Mouse (Mus musculus): ENCODE measurements around the gene Ptpn11.

The Ptpn11 gene

GRCm38 (mm10) chr5:121131801-121132200 is 59.4 kb downstream of the Ptpn11 start:
- no peak for DNase-seq (ENCODE audit: extremely low spot score, low read depth, low spot score)

DNA sequence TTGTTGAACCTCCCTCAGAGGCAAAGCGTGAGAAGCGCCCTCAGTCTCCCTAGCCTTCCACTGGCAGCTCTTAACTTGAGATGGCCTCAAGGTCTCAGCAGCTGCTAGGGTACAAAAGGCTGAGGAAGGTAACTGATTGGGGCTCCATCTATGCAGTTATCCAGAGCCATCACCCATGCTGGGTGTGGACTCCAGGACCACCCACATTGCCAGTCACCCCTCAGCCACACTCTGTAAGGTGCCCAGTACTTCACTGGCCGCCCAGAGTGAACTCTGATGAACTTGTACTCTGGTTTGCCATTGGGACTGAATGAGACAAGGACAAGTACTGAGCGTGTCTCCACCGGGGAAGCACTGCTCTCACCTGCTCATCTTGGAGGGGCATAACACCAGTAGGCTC is 61.9 kb downstream of the Ptpn11 start:
- no peak for DNase-seq (ENCODE audit: extremely low spot score, low read depth, low spot score)

- DNase-seq (ENCODE audit: extremely low spot score, low read depth, low spot score) = no peak
These were observed 65.1 kb downstream of the Ptpn11 start for GRCm38 (mm10) chr5:121126051-121126450.

- DNase-seq (ENCODE audit: extremely low spot score, low read depth, low spot score) = no peak
These were observed 65.6 kb downstream of the Ptpn11 start for GRCm38 (mm10) chr5:121125563-121125962.

DNA sequence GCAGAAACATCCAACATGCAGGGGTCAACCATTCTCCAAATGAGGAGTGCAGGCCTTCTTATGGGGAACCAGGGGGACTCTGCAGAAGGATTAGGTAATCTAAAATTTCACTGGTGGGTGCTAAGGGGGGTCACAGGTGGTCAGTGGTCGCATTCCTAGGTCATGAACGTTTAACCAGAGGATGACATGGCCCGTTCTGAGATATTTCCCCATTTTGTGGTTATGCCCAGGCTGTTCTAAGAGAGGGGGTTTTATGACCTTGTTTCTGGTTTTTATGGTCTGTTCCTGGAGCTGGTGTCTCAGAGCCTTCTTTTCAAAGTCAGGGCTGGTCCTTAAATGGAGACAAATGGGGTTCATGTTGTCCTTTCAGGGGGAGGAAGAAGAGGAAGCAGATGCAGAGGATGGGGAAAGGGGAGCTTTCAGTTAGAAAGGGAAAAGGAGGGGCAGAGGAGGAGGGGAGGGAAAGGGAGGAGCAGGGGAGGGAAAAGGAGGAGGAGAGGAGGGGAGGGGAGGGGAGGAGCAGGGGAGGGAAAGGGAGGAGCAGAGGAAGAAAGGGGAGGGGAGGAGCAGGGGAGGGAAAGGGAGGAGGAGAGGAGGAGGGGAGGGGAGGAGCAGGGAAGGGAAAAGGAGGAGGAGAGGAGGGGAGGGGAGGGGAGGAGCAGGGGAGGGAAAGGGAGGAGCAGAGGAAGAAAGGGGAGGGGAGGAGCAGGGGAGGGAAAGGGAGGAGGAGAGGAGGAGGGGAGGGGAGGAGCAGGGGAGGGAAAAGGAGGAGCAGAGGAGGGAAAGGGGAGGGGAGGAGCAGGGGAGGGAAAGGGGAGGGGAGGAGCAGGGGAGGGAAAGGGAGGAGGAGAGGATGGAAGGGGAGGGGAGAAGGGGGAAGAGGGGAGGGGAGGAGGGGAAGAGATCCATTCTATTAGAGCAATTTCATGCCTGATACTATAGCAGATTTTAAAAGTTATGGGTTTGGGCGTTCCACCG is 66.7 kb downstream of the Ptpn11 start:
- DNase-seq (ENCODE audit: extremely low spot score, low read depth, low spot score) = no peak

GRCm38 (mm10) chr5:121123399-121123798 is 67.8 kb downstream of the Ptpn11 start:
- no peak for DNase-seq (ENCODE audit: extremely low spot score, low read depth, low spot score)

DNA sequence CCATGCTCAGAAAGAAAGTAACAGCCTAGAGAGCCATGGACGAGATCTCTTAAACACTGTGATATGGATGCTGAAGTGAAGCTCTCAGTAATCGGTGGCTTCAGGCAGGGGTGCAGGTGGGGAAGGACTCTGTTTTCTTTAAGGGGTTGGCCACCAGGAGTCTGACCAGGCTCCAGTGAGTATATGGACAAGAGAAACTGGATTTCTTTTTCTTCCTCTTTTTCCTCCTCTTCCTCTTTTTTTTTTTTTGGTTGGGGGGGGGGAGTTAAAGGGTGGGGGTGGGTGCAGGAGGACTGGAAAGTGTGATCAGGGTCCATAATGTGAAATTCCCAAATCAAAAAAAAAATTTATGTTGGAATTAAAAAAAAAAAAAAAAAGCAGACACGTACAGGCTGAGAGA is 68.6 kb downstream of the Ptpn11 start:
- DNase-seq (ENCODE audit: extremely low spot score, low read depth, low spot score) = no peak

DNA sequence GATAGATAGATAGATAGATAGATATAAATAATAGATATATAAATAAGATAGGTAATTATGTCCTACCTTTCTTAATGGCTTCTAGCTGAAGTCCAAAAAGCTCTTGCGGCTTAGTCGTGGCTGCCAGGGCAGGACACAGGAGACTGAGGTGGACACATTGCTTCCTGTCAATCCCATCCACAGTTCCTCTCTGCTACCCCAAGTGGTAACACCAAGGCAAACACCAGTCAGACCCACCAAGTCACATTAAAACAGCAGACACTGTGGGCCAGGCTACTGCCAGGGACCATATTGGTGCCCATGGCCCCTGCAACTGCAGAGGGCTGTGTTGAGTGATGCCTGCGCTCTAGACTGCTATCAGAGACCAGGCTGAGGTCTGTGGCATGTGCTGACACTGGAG is 69.2 kb downstream of the Ptpn11 start:
- no peak for DNase-seq (ENCODE audit: extremely low spot score, low read depth, low spot score)

DNA sequence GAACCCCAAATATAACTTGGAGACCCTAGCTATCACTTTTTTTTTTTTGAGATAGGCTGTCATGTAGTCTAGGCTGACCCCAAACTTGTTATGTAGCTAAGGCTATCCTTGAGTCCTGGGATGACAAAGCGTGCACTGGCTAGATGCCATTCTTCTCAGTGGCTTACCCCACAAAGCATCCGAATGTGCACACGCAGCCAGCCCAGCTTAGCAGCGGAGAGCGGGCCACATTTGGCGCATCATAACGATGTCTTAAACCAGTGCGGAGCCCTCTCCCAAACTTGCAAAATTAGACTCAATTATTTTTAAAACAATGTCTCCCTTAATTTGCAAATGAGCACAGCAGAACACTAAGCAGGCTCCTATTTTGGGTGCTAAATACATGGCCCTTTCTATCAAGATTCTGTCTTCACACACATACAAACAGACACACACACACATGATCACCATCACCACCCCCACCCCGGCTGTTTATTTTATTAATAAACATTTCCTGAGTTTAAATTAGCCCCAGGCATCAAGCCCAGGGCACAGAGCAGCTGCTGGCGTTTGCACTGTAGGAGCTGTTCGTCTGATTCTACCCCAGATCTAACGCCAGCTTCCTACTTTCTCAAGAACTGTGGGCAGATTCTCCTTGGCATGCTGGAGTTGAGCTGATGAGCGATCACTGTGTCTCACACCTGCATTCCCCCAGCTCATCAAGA is 71.7 kb downstream of the Ptpn11 start:
- DNase-seq (ENCODE audit: extremely low spot score, low read depth, low spot score) = no peak

- DNase-seq (ENCODE audit: extremely low spot score, low read depth, low spot score) = no peak
These were observed 72.9 kb downstream of the Ptpn11 start for GRCm38 (mm10) chr5:121118345-121118744.

- DNase-seq (ENCODE audit: extremely low spot score, low read depth, low spot score) = no peak
These were observed 74.3 kb downstream of the Ptpn11 start for GRCm38 (mm10) chr5:121116941-121117340.

GRCm38 (mm10) chr5:121115391-121116157 is 75.6 kb downstream of the Ptpn11 start:
- DNase-seq (ENCODE audit: extremely low spot score, low read depth, low spot score) = no peak

DNA sequence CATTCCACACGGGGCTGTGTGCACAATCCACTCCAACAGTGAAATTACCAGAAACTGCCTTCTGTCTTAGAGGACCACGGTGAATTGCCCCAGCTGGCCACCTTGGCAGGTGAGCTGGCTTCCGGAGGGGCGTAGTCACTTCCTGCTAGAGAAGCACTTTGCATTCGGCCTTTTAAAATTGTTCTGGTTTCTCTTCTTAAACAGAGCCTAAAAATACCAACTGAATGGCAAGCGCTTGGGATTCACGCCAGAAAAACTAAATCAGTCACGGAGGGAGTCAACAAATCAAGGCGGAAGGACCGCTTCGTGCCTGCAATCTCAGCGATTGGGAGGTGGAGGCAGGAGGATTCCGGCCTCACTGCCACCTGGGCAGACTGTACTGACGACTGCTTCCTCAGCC is 77.0 kb downstream of the Ptpn11 start:
- DNase-seq (ENCODE audit: extremely low spot score, low read depth, low spot score) = no peak

DNA sequence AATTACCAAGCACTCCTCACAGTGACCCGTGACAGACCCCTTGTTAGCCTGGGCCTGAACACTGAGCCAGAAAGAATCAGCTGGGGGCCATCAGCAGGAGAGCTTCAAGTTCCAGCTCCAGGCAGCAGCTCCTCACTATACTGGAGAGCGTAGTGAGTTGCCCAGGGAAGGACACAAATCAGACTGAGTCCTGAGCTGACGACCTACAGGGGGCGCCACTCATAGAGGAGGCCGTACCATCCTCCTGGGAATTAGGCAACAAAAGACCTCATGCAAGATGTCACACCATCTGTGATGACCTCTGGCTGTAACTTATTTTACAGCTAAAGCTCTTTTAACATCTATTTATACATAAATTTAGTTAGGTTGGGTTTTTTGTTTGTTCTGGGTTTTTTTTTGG is 78.8 kb downstream of the Ptpn11 start:
- DNase-seq (ENCODE audit: extremely low spot score, low read depth, low spot score) = no peak

DNA sequence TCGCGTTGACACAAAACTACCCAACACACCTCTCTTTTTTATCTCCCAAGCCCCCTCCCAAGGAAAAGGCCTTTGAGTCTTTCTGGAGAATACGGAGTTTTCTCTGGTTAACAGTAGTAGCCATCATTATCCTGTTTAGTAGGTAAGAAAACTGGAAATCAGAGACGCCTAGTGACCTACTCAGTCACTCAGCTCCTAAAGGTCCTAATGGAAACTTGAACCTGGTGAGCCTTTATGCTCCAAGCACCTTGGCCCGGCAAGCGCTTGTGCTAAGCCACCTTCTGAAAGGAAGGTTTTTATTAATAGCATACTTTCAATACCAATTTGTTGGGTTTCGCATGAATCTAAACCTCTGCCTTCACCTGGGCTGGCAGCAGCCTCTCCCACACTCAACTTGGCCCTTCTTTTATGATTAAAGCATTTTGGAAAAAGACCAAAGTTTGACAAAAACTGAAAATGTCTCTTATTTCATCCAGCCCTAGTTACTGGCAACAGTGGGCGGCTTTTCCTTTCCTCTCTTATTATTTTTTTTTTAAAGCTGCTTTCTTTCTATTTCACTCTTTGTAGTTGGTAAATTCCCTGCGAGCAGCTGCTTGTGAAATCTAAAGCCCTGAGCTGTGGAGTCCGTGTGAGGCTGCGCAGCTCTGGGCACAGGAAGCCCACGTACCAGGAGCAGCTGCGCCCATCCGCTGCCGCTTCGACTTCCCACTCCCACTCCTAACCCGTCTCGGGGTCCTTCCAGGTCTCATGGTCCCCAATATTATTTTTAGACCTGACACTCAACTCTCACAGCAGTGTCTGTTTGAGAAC is 79.9 kb downstream of the Ptpn11 start:
- no peak for DNase-seq (ENCODE audit: extremely low spot score, low read depth, low spot score)

DNA sequence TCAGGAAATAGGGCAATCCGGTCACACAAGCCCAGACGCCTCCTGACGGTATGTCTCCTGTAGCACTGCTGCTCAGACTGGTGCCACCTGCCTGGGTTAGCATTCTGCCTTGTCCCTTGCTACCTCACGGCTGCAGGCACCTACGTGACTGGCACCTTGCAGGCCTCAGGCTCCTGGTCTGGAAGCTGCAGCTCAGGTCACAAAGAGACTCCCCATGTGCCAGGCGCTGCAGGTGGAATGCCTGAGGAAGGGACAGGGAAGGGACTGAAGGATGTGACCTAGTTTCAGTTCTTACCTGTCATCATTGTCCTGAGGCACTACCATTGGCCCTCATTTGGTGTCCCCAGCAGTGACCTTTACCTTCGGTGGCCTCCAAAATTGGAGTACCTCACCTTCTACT is 82.0 kb downstream of the Ptpn11 start:
- no peak for DNase-seq (ENCODE audit: extremely low spot score, low read depth, low spot score)

DNA sequence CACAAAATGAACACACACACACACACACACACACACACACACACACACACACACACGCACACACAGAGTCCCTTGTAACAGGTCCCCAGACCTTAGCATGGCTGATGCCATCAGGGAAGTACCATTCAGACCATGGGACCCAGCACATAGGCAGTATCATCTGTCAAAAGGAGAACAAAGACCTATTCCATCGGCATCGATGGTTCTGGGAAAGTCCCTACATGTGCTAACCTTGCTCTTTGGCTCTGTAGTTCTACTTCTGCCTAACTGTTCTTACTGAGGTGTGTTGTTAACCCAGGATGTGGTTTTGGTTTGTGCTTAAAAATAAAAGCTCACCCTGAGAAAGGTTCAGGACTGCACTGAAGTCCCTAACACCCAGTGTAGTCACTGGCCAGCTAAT is 84.3 kb downstream of the Ptpn11 start:
- no peak for DNase-seq (ENCODE audit: extremely low spot score, low read depth, low spot score)

DNA sequence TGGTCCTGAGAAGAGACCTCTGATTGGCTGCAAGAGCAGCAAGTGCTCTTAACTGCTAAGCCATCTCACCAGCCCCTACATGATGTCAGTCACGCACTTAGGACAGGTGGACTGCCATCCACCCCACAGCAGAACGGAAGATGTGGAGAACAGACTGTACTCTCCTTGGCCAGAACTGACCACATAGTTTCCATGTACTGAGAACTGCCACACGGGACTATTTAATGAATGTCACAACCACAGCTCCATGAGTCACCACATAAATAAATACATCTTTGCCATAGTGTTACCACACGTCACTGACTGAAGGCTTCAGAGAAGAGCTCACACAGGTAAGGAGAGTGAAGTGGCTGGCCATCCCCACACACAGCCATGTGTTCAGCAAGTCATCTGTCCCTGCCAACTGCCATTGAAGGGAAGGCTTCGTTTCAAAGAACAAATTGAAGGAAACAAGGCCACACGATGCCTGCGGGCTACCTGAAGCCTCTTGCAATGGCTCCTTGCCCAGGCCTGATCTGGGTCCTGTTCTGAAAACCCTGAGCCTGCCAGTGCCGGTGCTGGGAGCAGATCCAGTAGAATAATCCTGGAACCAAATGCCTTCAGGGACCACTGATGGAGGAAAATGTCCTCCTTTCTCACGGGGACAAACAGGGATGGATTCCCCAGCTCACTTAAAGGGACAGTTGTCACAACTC is 90.2 kb downstream of the Ptpn11 start:
- DNase-seq (ENCODE audit: extremely low spot score, low read depth, low spot score) = no peak

DNA sequence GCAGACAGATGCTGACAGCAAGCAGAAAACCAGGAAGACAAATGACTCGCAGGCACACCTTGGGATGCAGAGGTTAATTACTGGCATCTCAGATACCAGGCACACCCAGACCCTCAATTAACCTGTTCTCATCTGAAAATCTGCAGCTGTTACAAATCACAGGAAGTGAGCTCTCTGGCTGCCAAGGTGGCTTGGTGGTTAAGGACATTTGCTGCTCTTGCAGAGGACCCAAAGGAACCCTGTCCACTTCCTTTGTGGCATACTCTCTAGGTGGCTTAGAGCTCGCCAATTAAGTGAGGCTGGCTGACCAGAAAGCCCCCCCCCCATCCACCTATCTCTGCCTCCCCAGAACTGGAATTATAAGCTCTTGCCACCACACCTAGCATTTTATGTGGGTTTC is 91.1 kb downstream of the Ptpn11 start:
- DNase-seq (ENCODE audit: extremely low spot score, low read depth, low spot score) = no peak

- no peak for DNase-seq (ENCODE audit: extremely low spot score, low read depth, low spot score)
These were observed 93.2 kb downstream of the Ptpn11 start for GRCm38 (mm10) chr5:121097970-121098369.
